Mouse (Mus musculus) intestine, postnatal 0 days (tissue): ENCODE results near the gene Lipm. TPM values are rescaled to one million over a fixed set of nuclear protein-coding genes. Genes with fewer than 3 reads are reported as not detected.

ENCODE experiments used
- ATAC-seq: fragments of 200-750 bp; cut with Nextera tagmentation; 2 replicates; pipeline ENCODE4 v1.8.0; 2017; ENCODE audit warnings: mild to moderate bottlenecking, moderate TSS enrichment, moderate library complexity
- H3K27ac ChIP-seq: fragments of 300-500 bp; sonication (generic); 2 replicates; pipeline ENCODE4 v1.5.1; 2014; ENCODE audit warnings: mild to moderate bottlenecking, low read depth, low read length, moderate library complexity
- H3K27me3 ChIP-seq: fragments of 300-500 bp; sonication (generic); replicated peaks from 2 replicates; pipeline ENCODE4 v1.6.1; 2014; ENCODE audit warnings: low read length, mixed read lengths; ENCODE audit not compliant: control insufficient read depth, insufficient read depth
- H3K36me3 ChIP-seq: fragments of 300-500 bp; sonication (generic); 2 replicates; pipeline ENCODE4 v1.6.1; 2014; ENCODE audit warnings: mild to moderate bottlenecking, moderate library complexity; ENCODE audit not compliant: control insufficient read depth, insufficient read depth
- H3K4me1 ChIP-seq: fragments of 300-500 bp; sonication (generic); replicated peaks from 2 replicates; pipeline ENCODE4 v1.6.1; 2014; ENCODE audit warnings: antibody characterized with exemption, low read length, mixed read lengths; ENCODE audit not compliant: control insufficient read depth, insufficient read depth
- H3K4me2 ChIP-seq: fragments of 300-500 bp; sonication (generic); replicated peaks from 2 replicates; pipeline ENCODE4 v1.6.1; 2014; ENCODE audit warnings: low read depth, mild to moderate bottlenecking, moderate library complexity
- H3K4me3 ChIP-seq: fragments of 300-500 bp; sonication (generic); 2 replicates; pipeline ENCODE4 v1.5.1; 2014; ENCODE audit warnings: low read depth, low read length
- H3K9ac ChIP-seq: fragments of 300-500 bp; sonication (generic); 2 replicates; pipeline ENCODE4 v1.6.1; 2014; ENCODE audit warnings: mild to moderate bottlenecking, low read depth, low read length
- H3K9me3 ChIP-seq: fragments of 300-500 bp; sonication (generic); 2 replicates; pipeline ENCODE4 v1.6.1; 2016; ENCODE audit warnings: mixed run types; ENCODE audit not compliant: control insufficient read depth
- CTCF ChIP-seq: sonication (generic); IDR thresholded peaks from 2 replicates; pipeline ENCODE4 v1.5.1; 2016; ENCODE audit warnings: low read depth, mild to moderate bottlenecking, control low read depth, antibody characterized with exemption, moderate library complexity
- WGBS: fragments of 180-500 bp; shearing (Covaris S2); extraction: QIAGEN DNeasy Blood & Tissue Kit; methylation state at CpG from one replicate; pipeline ENCODE4 v1.1.7; 2014; 5-methylcytosine and 5-hydroxymethylcytosine counted together
- polyA plus RNA-seq: library from polyadenylated mRNA; unstranded; fragments of >200 nt; fragmentation: Nextera tagmentation; extraction: Ambion mirVana; gene quantifications from 2 replicates; pipeline ENCODE4 v1.2.1, GENCODE M21; 2015

Gene Lipm
- polyA plus RNA-seq: not detected in 2 replicates

DNA sequence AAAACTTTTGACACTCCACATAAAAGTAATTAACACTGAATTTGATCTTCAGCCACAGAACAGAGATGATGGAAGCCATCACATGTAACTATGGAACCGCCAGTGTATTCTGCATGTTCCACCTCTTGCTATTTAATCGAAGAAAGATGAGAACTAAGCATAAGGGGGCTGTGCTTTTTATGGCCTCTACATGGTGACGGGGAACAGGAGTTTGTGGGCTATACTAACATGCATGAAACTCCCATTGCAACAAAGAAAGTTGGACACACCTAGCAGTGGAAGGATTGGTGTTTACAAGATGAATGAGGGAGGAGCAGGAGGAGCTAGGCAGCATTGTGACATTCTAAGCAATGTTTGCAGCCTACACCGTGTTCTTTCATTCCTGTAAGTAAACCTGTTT lies at the start of gene Lipm:
TSS of gene Lipm (plus strand) at position 301 of the 400 bp plus-strand sequence.
- H3K27me3 ChIP-seq: no peaks in the 10 kb centered on the region
- no peaks in the 10 kb centered on the region for H3K36me3 ChIP-seq
- H3K9me3 ChIP-seq: no peaks in the 10 kb centered on the region
- no peak for TF ChIP-seq CTCF
- ATAC-seq: no peak
- no peaks in the 10 kb centered on the region for H3K4me1 ChIP-seq
- no peak within 1 kb of the TSS for H3K4me2 ChIP-seq
- H3K4me3 ChIP-seq: no peak within 1 kb of the TSS
- whole genome bisulfite sequencing: 79% methylated on average over 4 of the region's 4 CpGs
- H3K9ac ChIP-seq: no peak within 1 kb of the TSS
- H3K27ac ChIP-seq: no peak within 1 kb of the TSS

DNA sequence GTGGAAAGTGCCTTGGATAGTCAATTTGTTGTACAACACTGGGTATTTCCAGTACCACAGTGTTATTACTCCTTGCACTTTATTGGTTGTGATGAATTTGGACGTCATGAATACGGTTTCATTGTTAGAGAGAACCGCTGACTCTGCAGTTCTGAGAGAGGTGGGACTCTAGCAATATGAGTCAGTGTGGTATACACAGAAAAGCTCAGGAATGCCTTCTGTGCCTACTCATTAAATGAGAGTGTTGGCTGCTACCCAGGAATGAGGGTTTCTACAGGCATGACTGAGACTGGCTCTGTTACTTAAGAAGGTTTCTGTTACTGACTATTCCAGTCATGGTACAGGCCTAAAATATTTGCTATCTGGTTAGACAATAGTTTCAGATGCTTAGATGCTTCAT lies 49.2 kb upstream of the Lipm start:
- 74% methylated on average over 3 of the region's 3 CpGs for WGBS

DNA sequence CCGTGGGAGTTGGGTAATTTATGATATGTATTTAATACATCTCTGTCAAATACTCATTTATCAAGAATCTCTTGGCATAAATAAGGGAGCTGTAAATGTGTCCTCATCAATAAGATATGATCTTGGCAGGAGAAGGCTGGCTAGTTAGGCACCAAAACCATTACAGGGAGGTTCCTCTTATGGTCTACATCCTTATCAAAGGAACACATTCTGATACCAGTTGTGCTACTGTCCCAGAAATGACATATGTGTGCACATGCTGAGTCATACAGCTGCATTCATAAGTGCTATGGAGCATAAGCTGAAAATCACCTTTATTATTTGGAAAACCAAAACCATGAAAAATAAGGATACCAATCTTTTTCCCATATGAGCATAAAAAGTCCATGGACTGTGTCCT lies 37.2 kb upstream of the Lipm start:
- no peak overlapping the region for H3K9ac ChIP-seq
- H3K4me3 ChIP-seq: no peak overlapping the region
- no peaks in the 10 kb centered on the region for H3K36me3 ChIP-seq
- WGBS: 41% methylated on average over 1 of the region's 1 CpGs
- H3K27me3 ChIP-seq: no peaks in the 10 kb centered on the region
- TF ChIP-seq CTCF: no peak
- no peak overlapping the region for H3K27ac ChIP-seq
- H3K9me3 ChIP-seq: no peaks in the 10 kb centered on the region
- H3K4me2 ChIP-seq: no peak overlapping the region
- H3K4me1 ChIP-seq: no peaks in the 10 kb centered on the region
- ATAC-seq: no peak

More for the DNA sequence above, 49.2 kb upstream of the Lipm start:
- Histone ChIP-seq H3K9me3 (no peaks in the 10 kb centered on the region), H3K27me3 (no peaks in the 10 kb centered on the region), H3K4me2 (no peak overlapping the region), H3K4me3 (no peak overlapping the region), H3K27ac (no peak overlapping the region), H3K9ac (no peak overlapping the region), H3K4me1 (no peaks in the 10 kb centered on the region), H3K36me3 (no peaks in the 10 kb centered on the region)
- no peak for TF ChIP-seq CTCF
- no peak for ATAC-seq

DNA sequence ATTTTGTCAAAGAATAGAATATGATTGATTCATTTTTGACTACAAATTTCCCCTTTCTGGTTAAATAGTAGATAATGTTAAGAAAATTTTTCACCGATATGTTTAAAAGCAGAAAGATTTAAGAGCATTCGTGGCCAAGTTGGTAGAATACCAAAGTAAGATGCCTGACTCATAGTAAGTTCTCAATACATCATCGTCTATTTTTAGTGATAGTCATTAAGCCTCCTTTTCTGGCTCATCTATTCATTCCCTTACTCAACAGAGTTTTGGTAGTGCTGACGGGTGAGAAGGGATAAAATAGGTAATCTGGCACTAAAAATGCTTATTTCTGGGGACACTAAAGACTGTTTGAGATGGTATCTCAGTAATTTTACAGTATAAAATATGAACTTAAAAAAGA lies 36.7 kb upstream of the Lipm start:
- WGBS: 89% methylated on average over 4 of the region's 4 CpGs
- TF ChIP-seq CTCF: no peak

DNA sequence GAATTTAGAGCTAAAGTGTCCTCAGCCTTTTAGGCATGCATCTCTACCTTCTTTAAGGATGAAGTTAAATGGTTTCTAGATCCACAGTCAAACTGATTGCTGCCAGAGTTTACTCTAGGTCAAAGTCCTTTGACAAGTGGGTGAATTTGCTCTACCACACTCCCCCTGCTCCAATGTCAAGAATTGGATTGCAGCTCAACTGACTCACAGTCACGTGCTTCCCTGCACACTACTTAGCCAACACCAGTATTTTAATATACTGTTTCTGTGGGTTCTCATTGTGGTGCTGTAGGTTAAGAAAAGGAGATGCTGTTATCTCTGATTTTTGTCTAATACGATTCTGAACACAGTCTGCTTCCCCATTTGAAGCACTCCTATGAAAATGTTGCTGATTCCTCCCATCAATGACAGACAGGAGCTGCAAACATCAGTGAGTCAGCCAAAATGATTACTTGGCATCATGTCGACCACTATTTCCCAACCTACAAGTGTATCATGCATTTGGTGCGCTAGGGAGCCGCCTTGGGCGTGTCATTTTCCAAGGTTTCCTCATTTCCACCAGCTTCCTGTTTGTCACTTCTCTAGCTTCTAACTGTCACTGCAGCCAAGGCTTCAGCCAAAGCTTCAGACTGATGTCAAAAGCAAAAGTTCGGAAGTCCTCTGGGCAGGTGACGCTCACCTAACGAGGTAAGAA lies 33.8 kb upstream of the Lipm start, which contains the start of gene Lipn:
TSS of gene Lipn (plus strand) at position 580 of the 694 bp plus-strand sequence.
- H3K27ac ChIP-seq: no peak within 1 kb of the TSS
- no peak within 1 kb of the TSS for H3K4me2 ChIP-seq
- no peak within 1 kb of the TSS for H3K4me3 ChIP-seq
- no peak for TF ChIP-seq CTCF
- H3K36me3 ChIP-seq: no peaks in the 10 kb centered on the region
- H3K9me3 ChIP-seq: no peaks in the 10 kb centered on the region
- no peak within 1 kb of the TSS for H3K9ac ChIP-seq
- H3K27me3 ChIP-seq: no peaks in the 10 kb centered on the region
- no peaks in the 10 kb centered on the region for H3K4me1 ChIP-seq
- ATAC-seq: peak; percentile 77
- 80% methylated on average over 9 of the region's 9 CpGs for WGBS

More for the DNA sequence above, 36.7 kb upstream of the Lipm start:
- Histone ChIP-seq H3K9me3 (no peaks in the 10 kb centered on the region), H3K4me3 (no peak overlapping the region), H3K4me2 (no peak overlapping the region), H3K27ac (no peak overlapping the region), H3K27me3 (no peaks in the 10 kb centered on the region), H3K36me3 (no peaks in the 10 kb centered on the region), H3K9ac (no peak overlapping the region), H3K4me1 (no peaks in the 10 kb centered on the region)
- ATAC-seq: no peak

DNA sequence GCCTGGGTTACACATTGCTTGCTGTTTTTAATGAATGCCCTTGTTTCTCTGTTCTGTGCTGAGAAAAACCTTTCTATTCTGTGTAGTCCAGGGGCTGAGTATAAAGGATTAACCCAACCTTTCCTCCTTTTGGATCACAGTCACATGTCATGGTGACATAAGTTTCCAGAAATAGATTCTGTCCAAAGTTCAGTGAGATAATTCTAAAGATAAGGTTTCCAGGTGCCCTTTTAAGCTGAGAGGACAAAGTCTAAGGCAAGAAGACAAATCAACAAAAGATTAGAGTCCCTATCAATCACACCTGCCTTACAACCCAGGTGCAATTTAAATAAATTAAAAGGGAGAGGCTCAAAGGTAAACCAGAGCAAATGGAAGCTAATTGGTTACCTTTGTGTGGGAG lies 26.5 kb upstream of the Lipm start:
- no peak for TF ChIP-seq CTCF
- ATAC-seq: peak; percentile 96
- Histone ChIP-seq H3K27ac (peak overlapping the region; percentile 84), H3K4me2 (no peak overlapping the region), H3K9me3 (no peaks in the 10 kb centered on the region), H3K36me3 (no peaks in the 10 kb centered on the region), H3K9ac (no peak overlapping the region), H3K4me3 (no peak overlapping the region), H3K4me1 (no peaks in the 10 kb centered on the region), H3K27me3 (no peaks in the 10 kb centered on the region)

DNA sequence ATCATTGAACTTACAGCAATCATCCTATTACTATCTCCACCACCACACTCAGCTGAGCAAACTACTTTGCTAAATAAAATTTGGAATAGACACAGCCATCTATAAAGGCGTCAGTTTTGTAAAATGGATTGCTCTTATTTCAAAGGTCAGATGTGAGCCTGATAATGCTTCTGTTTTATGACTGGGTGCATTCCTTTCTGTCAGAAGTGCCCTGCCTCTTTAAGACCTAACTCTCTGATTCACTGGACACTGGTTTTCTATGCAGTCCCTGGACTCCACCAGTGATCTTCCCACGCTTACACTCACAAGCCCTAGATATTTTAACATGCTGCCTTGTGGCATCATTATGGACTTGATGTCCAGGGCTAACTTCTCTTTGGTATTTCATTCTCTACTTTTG lies 22.6 kb upstream of the Lipm start:
- Histone ChIP-seq H3K4me2 (no peak overlapping the region), H3K36me3 (no peaks in the 10 kb centered on the region), H3K9ac (no peak overlapping the region), H3K27ac (no peak overlapping the region), H3K4me1 (no peaks in the 10 kb centered on the region), H3K9me3 (no peaks in the 10 kb centered on the region), H3K4me3 (no peak overlapping the region), H3K27me3 (no peaks in the 10 kb centered on the region)
- ATAC-seq: no peak
- WGBS: 33% methylated on average over 2 of the region's 2 CpGs
- no peak for TF ChIP-seq CTCF
